Mouse (Mus musculus) erythroblast, adult 5-6 weeks (primary cell): ENCODE measurements around the gene Mcf2l. TPM values are rescaled to one million over a fixed set of nuclear protein-coding genes. Genes with fewer than 3 reads are reported as not detected.

Experiments used
- ATAC-seq: replicated peaks from 2 replicates; pipeline ENCODE4 v1.8.0; 2016; ENCODE audit warnings: moderate number of reproducible peaks, mild to moderate bottlenecking, moderate TSS enrichment, inconsistent platforms; ENCODE audit not compliant: poor library complexity, low FRiP score, severe bottlenecking
- total RNA-seq, 2 experiments: library from RNA; stranded (forward) in 1 of 2; stranded (reverse) in 1 of 2; fragments of 150-400 nt in 1 of 2; fragments of 200-764, 138-1000 nt in 1 of 2; gene quantifications; 2 replicates each; pipeline versions ENCODE4 v1.2.3 to v1.2.4; 2015 to 2017; ENCODE audit warnings: low replicate concordance in 2 of 2

Mcf2l gene
- total RNA-seq (2015; ENCODE audit: low replicate concordance) (1.7 and 3.1 TPM in 2 replicates), total RNA-seq (2017; ENCODE audit: low replicate concordance) (2.0 and 5.6 TPM in 2 replicates)

DNA sequence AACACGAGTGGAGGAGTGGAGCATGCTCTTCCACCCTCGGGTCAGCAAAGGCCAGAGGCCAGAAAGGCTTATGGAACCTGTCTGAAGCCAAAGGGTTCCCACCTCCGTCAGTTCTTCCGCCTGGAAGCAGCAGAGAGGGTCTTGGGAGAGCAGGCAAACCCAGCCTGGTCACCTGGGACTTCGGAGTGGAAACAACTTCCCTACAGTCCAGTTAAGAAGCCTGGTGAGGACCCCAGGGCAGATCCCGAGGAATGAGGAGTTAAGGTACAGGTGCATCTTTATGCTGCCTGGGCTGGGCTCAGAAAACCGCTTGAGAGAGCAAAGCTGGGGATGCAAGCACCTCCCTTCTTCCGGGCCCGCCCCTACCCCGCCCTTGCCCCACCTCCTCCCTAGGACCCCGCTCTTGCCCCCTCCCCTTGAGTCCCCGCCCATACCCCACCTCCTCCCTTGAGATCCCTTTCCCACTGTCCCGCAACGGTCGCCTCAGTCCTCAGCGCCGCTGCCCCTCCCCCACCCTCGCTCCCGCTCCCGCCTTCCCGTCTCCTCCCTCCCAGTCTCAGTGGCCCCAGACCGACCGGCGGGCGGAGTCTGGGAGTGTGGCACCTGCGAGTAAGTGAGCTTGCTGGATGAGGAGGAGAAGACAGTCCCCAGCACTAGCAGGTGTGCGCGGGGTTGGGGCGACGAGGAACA is at the start of gene Mcf2l:
Gene Mcf2l, plus strand, starts transcription at position 450 of the 690 bp plus-strand sequence.
- ATAC-seq, result no peak

DNA sequence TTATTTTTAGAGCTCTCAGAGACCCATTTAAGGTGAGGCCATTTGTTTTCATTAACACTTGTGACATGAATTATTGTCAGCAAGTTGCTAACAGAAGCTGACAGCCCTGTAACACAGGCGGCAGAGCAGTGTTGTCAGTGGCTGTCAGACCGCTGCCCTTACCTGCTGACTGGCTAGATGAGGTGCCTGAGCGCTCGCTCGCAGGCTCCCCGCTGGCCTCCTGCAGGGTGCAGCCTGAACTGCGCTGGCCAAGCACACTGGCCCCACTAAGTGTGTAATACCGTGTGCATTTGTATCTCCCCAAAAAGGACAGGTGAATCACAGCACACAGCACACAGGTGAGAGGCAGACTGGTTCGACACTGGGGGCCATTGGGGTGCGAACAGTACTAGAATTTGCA is 49.0 kb upstream of the Mcf2l start:
- no peak for ATAC-seq

DNA sequence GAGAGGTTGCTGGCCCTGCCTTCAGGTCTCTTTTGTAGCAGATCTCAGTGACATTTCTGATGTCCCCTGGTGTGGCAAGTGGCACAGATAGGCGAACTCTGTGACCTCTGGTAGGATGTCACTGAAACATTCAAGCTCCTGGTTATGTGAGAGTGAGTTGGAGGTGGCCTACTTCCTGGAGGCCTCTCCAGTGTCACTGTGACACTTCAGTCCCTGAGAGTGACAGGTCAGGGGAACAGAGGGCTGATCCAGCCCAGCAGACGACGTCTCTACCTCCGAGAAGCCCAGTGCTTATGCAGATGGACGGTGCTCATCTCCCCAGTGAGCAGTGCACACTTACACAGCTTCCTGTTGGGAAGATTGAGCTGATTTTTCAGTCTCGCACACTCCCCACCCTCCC is 48.4 kb upstream of the Mcf2l start:
- ATAC-seq, result no peak

DNA sequence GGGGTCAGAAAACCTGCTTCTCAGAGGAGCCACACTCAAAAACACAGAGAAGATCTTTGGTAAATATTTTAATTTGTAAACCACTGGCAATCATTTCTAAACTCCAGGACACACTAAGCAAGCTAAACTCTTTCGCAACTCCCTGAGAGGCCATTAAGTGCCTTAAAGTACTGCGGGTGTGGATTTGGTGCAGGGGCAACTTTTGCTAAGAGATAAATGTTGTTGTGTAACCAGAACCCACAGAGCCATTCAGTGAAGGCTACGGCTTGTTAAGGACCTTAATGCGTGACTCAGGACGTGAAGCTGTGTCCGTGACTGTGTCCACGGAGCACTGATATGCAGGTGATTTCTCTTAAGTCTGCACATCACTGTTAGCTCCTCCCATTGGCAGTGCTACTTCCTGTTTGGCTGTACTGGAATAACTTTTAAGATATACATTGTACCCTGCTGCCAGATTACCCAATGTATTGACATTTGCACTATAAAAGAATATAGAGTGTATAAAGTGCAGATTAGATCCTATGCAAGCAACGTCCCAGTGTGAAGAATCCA is 47.8 kb upstream of the Mcf2l start:
- no peak for ATAC-seq

DNA sequence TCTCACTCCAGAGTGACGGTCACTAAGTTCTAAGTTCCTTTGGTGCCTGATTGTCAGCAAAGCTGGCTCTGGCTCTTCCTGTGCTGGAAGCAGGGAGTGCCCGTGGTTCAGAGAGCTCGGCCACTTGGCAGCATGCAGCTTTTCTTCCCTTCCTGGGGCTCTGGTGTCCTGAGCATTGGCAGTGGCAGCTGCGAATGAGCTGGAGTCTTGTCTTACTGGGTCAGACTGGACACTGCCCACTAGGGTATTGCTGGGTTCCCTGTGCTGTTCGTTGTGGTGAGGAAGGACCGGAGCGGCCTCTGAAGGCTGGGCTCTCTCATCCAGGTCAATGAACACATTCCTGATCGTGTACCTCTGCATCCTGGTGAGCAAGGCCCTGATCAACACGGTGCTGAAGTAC is 46.5 kb upstream of the Mcf2l start:
- no peak for ATAC-seq

DNA sequence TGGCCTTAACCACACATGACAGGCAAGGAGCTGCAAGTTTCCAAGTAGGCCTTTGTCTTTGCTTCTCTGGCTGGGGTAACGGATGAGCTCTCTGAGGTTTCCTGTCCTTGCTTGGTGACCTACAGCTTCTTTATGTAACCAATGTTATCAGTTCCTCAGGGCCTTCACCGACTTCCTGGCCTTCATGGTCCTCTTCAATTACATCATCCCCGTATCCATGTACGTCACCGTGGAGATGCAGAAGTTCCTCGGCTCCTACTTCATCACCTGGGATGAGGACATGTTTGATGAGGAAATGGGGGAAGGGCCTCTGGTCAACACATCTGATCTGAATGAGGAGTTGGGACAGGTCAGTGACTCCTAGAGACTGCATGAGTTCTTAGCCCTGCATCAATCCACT is 45.3 kb upstream of the Mcf2l start:
- no peak for ATAC-seq

DNA sequence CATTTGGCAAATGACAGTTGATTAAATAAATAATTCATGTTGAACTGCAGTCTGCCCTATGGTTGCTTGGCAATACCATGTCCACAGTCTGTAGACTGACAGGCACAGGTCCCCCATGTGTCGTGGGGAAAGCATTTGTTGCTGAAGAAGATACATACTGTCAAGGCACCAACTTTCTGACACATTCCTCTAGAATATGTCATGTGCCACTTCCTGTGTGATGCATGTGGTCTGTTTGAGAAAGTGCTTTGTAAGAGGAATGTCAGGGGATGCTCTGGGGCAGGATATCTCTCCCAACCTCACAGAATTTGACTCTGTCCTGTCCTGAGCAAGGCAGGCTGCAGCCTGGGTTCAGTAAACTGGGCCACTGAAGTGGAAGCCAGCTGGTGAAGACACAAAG is 44.2 kb upstream of the Mcf2l start:
- no peak for ATAC-seq

DNA sequence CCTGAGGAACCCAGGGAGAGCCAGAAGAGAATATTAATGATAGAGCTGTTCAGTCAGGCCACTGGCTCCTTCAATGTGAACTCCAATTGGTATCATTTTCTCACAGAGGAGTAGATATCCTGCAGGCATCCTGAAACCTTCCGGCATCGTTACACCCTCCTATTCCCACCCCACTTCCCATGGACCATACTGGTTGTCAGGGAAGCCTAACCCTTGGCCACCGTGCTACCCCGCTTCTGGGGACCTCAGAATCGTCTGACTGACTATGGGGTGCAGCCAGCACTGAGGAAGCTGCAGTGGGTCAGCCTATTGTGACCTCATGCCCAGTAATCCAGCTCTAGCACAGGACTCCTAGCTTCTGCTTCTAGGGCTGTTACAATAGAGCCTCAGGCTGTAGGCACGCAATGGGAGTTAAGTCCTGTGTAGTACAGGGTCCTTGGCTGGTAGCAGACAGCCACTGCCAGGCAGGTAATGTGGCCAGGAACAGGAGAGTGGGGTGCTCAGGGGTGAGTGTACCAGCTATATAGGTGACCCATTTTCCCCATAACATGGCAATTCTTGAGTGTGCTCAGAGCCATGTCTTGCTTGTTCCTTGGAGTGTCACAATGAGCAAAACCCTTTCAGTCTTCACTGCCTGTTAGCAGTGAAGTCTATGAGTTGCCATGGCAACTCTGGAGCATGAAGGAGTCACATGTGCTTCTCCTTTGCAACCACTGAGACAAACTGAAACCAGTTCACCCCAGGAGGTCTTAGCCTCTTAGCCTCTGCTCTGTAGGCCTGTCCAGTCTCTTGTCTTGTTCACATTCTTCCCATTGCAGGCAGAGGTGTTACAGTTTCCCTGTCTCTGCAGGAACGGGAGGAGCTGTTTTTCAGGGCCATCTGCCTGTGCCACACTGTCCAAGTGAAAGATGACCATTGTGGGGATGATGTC is 41.7 kb upstream of the Mcf2l start:
- ATAC-seq, result no peak

DNA sequence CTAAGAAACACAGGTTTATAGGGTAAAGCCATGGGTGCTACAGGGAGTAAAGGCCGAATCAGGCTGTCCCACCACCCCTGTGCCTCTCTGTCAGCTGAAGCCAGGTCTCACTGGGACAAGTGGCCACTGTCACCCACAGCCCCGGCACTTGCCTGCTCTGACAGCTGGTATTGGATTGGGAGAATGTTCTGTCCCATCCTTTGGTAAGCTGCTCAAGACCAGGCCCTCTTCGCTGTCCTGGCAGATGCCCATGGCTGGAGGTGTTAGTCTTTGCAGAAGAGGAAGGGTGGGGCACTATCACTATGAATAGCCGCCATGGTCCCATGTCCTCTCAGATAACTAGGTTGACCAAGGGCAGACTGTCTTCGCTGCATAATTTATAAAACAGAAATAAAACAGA is 40.0 kb upstream of the Mcf2l start:
- ATAC-seq, result no peak

DNA sequence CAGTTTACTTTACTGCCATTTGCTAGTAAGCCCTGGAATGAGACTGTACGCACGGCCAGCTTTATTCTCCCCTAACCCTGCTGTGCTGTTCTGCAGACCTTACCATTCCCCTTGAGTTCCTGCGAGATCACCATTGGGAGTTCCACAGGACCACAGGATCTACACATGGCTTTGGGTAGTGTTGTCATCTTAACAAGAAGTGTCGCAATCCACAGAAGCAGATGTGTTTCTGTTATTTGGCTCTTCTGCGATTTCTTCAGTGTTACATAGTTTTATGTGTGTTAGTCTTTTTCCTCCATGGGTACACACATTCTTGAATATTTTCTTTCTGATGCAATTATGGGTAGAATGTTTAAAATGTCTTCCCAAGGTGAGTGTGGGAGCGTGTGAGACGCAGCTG is 32.8 kb upstream of the Mcf2l start:
- ATAC-seq, result no peak

DNA sequence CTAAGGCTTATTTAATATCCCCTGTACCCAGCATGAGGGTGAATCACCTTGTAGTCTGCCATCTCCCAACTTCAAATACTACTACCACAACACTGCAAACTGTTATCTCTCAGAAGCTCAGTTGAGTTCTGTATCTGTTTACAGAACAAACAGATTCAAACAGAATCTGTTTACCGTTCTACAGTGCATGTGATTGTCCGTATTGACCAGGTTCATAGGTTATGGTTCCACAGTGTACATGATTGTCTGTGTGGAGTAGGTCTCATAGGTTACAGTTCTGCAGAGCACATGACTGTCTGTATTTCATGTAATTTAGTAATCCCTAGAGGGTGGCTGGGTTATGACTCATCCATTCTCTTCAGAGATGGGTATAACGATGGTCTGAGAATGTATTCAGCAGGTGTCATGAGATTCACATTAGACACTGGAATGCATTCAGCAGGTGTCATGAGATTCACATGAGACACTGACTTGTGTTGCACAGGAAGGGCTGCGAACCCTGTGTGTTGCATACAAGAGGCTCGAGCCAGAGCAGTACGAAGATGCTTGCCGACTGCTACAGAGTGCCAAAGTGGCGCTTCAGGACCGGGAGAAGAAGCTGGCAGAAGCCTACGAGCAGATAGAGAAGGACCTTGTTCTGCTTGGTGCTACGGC is 31.1 kb upstream of the Mcf2l start:
- no peak for ATAC-seq

DNA sequence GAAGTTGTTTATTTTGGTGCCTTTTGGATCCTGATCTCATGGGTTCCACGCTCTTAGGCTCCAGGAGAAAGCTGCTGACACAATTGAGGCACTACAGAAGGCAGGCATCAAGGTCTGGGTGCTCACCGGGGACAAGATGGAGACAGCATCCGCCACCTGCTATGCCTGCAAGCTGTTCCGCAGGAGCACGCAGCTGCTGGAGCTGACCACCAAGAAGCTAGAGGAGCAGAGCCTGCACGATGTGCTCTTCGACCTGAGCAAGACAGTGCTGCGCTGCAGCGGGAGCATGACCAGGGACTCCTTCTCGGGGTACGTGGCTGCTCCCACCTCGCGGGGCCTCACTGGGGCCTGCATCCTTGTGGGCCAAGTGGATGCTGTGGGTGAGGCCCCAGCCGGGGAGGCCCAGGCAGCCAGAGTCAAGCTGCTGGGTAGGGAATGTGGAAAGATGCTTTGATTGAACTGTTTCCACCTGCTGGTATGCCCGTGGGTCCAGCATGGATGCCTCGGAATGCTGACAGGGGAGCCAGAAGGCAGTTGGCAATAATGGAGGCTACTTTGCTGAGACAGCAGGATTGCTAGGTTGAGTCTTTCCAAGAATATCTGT is 29.2 kb upstream of the Mcf2l start:
- ATAC-seq, result no peak

DNA sequence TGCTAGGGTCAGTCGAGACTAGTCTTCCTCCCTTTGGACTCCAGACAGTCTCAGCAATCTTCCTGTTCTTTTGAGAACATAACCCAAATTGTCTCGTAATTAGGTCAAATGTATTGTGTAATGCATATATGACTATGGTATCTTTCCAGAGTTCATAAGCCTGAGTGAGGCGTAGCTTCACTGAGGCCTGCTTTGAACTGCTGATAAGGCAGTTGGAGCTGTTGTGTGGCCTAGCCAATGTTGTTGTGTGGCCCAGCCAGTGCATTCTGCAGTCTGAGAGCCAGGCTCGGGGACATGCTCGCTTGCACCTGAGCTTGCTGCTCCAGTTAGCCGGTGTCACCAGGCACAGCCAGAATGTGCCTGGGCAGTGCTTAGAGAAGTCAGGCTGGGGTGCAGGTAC is 27.2 kb upstream of the Mcf2l start:
- no peak for ATAC-seq

DNA sequence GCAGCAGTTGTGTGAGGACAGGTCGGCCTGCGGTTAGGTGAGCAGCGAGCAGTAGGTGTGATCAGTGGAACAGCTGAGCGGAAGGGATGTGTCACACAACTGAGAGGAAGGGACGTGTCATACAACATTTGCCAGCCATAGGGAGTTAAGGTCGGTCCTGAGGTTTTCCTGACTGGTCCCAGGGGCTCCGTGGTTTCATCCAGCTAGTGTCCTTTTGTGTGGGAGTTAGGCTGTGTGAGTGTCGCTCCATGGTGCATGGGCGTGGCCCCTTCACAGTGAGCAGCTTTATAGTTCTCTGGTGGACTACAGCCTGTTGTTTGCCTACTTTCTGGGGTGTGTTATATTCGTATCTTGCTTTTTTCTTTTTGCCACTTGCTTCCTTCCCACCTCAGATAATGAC is 22.4 kb upstream of the Mcf2l start:
- no peak for ATAC-seq

DNA sequence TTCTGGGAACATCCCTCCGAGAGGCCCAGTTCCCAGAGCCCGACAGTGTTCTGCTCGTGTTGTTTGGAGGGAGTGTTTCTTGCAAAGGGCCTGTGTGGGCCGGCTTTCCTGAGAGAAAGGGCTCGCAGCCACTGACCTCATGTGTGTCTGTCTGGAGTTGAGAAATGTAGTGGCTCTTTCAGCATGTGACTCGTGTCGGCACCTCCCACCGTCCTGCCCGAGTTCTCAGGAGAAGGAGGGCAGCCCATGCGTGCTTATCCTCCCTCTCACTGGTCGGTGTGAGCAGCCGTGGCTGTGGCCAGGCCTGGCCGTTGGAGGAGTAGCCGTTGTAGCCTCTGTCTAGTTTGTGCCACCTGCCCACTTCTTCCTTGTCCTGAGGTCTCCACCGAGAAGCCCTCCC is 17.6 kb upstream of the Mcf2l start:
- ATAC-seq, result no peak

DNA sequence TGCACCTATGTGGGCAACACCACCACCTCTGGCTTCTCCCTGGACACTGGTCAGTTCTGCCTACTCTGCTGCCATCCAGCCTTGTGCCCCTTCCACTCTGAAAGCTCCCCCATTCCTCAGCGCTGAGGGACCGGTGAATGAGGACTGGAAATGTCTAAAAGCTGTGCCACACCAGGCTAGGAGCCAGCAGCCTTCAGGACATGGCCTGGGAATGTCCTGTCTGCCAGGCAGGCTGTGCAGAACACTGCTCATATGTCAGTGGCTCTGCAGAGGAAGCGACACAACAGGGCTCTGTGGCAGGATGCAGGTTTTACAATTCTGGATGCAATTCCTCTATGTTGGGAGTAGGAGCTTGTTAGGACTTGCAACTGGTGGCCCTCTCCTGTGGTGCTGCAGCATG is 10.5 kb upstream of the Mcf2l start:
- no peak for ATAC-seq

DNA sequence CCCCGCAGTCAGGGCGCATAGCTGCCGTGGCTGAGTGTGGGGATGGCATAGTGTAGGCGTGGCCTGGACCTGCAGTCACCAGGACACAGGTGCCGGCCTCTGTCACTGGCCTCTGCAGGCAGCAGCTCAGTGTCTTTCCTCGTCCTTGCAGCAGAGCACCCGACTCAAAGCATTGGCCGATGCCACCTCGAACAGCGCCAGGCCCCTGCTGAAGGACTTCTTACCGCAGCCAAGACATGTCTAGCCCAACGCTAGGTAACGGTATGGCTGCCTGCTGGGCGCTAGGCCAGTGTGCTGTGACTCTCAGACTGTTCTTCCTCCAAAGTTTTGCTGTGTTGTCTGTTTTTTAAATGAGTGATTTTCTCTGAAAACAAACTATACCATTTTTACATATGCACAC is 10.0 kb upstream of the Mcf2l start:
- no peak for ATAC-seq

DNA sequence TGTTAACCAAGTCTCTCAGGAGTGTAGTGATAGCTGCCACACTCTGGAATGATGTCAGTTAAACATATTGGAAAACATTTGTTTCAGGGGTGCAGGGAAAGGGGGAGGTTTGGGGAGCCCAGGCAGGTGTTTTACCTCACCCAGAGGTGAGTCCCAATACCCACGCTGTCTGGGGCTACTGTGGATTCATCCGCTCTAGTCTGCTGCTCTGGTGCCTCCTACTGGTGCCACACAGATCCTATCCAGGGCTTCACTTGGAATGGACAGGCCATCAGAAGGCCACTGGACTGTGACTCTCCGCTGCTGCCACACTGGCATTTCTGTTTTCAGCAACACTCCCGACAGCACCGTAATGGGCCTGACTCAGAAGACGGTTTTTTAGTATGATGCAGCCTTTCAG is 7.8 kb upstream of the Mcf2l start:
- no peak for ATAC-seq

DNA sequence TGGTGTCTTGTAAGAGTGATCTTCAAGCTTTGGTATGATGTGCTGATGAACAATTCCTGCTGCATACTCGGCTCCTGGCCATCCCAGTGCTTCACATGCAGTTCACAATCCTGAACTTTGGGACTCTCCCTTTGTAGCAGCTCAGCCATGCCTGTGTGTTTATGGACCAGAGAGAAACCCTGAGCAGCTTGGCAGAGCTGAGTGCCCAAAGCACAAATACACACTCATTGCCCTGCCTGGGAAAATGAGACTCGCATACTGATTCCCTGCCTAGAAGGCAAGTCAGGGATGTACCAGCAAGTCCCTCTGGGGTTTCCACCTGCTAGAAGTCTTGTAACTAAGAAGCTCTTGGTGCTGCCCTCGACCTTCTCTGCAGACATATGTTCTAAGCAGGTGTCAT is 3.9 kb upstream of the Mcf2l start:
- no peak for ATAC-seq

DNA sequence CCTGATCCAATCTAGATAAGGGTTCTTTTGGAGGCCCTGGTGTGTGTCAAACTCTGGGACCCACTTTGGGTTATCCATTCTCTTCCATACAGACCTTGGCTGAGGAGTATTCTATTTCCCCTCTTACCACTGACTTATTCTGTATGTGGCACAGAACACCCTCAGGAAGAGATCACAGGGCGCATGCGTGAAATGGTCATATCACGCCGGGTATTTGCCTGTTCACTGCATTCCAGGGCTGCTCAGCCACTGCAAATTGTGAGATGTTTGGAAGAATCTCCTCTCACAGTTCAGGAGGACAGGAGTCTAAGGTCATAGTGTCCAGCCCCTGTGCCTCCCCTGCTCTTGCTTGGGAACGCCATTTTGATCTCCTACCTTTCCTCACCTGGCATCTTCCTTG is 3.0 kb upstream of the Mcf2l start:
- ATAC-seq, result no peak
